21 mouse cellular contexts compared by ENCODE assay signal in the genomic region with DNA sequence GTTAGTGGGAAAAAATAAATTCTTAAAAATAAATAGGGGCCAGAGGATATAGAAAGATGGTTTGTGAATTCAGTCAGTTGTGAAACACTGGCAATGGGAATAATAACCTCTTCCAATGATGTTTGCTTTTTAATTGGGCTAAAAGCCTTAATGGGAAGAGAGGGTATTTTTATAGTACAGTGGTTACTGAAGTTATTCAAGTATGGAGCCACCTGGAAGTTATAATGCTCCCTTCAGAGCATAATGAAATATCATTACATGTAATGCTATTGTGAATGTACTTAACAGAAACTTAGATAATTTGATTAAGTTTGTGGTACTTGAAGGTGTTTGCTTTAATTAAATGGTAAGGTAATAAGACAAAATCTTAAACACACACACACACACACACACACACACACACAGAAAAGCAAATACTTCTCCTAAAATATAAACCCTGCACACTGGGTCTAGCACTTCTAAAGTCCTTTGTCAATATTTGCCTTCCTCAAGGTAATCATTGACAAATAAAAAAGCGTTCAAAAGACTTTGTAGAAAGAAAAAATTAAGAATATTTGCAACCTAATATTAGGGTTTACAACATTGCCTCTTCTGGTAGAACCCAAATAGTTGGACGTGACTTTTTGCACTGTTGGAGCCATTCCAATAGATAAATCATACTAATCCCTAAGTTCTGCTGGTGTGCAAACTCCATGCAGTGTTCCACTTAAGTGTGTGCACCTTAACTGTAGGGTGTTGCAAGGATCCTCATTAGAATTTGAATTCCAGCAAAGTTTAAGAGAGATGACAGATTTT.
"Had no signal": no experiment of that assay in that cellular context is flagged by ENCODE, and none has a peak within 500 bp of the region (broad histone marks: within the 10 kb centered on the region; RNA-seq: fewer than 3 reads in every experiment).

No protein-coding gene starts in this region.

- H3K9me3 ChIP-seq: limb, embryonic 10.5 days; limb, embryonic 13.5 days; liver, embryonic 13.5 days; megakaryocyte, embryonic 14.5 days; midbrain, embryonic 10.5 days; midbrain, embryonic 13.5 days; neural tube, embryonic 13.5 days had no signal

- H3K4me2 ChIP-seq: limb, embryonic 13.5 days; liver, embryonic 13.5 days; midbrain, embryonic 13.5 days; neural tube, embryonic 13.5 days had no signal

- ATAC-seq: intestine, postnatal 0 days; midbrain, embryonic 13.5 days; midbrain, embryonic 16.5 days had no signal

- DNase-seq: kidney, adult 2 months; kidney, postnatal 25 days; layer of hippocampus, adult 9-11 months; liver; liver, embryonic 13.5 days; retina, postnatal 1 day; right cerebral cortex, postnatal 25 days; spleen, adult 18-20 months; thymus, adult 18-20 months; thymus, postnatal 4 days had no signal

- H3K4me3 ChIP-seq: layer of hippocampus, adult 2 months; limb, embryonic 10.5 days; limb, embryonic 13.5 days; liver, embryonic 13.5 days; megakaryocyte, embryonic 14.5 days; midbrain, embryonic 10.5 days; midbrain, embryonic 13.5 days; myocyte; neural tube, embryonic 13.5 days had no signal

- H3K27me3 ChIP-seq: liver, embryonic 13.5 days; megakaryocyte, embryonic 14.5 days; midbrain, embryonic 13.5 days; neural tube, embryonic 13.5 days had no signal

- H3K4me1 ChIP-seq: limb, embryonic 10.5 days; limb, embryonic 13.5 days; liver, embryonic 13.5 days; megakaryocyte, embryonic 14.5 days; midbrain, embryonic 10.5 days; midbrain, embryonic 13.5 days; neural tube, embryonic 13.5 days had no signal

- H3K27ac ChIP-seq: kidney, postnatal 0 days; layer of hippocampus, adult 2 months; limb, embryonic 10.5 days; limb, embryonic 13.5 days; liver, embryonic 13.5 days; midbrain, embryonic 10.5 days; midbrain, embryonic 13.5 days; neural tube, embryonic 13.5 days had no signal

- H3K9ac ChIP-seq: limb, embryonic 13.5 days; liver, embryonic 13.5 days; midbrain, embryonic 13.5 days; neural tube, embryonic 13.5 days had no signal

- H3K36me3 ChIP-seq: limb, embryonic 10.5 days; limb, embryonic 13.5 days; liver, embryonic 13.5 days; midbrain, embryonic 10.5 days; midbrain, embryonic 13.5 days; neural tube, embryonic 13.5 days had no signal
